Mouse (Mus musculus) frontal cortex, postnatal 10 days (tissue): ENCODE results near the gene Sgca.
"Not testable (repeated sequence)": the region's sequence is repeated elsewhere in the genome, so short reads cannot be mapped to it uniquely, and the experiment has no call there.

Experiments
- DNase-seq, 2 experiments: peaks; one replicate each; pipeline ENCODE4 v3.0.0; 2022; ENCODE audit warnings: low spot score in 2 of 2, mixed read lengths in 1 of 2

The Sgca gene

DNA sequence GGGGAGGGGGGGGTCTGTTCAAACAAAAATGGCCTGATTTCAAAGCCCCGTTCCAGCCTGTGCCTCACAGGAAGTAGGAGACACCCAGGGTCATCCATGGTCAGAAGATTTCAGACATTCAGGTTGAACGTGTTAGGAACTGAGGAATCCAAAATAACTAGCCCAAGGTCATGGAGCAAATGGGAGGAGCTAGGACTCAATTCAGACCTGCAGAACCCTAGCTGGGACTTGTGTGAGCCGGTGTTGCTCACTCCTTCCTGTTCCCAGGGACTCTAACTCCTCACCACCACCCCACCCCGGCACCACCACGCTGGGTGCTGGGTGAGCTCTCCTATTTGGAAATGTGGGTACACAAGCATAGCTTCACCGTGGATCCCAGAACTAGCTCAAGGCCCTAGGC is 11.2 kb upstream of the Sgca start:
- DNase-seq: no peak

DNA sequence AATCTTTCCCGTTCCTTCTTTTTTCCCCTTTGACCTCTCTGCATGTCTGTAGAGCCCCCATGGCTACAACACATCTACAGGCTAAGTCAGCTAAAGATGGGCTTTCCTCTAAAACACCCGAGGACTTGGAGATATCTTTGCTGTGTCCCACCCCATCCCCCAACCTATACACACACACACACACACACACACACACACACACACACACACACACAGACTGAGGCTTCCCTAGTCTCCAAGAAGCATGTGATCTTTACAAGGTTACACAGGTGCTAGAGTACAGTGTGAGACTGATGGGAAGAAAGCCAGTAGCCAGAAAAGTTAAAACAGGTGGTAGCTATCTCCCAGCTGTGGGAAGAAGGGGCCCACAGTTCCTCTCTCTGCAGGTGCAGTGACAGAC is 10.3 kb upstream of the Sgca start:
- no peak for DNase-seq

DNA sequence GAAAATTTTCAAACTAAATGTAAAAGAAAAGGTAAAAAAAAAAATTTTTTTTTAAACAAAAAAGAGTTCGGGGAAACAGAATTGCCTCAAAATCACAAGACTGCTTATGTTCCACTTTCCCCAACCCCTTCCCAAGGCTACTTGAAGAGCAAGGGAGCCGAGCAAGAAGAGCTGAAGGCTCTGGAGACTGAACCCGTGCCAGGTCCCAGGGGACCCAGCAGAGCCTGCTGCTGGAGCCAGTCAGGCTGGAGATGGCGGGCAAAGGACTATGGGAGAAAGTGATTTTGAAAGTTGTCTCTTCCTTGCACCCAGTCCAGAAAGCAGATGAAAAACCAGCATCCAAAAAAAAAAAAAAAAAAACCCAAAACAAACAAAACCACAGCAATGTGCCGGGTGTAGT is 9.7 kb upstream of the Sgca start:
- DNase-seq: no peak

DNA sequence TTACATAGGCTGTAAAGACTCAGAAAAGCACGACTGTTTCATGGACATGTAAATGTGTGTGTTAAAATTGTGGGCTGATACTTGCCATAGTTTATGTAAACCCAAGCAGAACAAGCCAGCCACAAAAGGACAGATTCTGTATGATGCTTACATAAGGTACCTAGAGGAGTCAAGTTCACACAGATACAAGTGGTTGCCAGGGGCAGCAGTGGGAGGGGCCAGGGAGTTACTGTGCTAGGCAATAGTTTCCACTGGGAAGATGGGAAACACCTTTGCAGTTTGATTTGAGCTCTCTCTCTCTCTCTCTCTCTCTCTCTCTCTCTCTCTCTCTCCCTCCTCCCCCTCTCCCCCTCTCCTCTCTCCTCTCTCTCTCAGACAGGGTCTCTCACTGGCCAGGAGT is 9.0 kb upstream of the Sgca start:
- DNase-seq: no peak

DNA sequence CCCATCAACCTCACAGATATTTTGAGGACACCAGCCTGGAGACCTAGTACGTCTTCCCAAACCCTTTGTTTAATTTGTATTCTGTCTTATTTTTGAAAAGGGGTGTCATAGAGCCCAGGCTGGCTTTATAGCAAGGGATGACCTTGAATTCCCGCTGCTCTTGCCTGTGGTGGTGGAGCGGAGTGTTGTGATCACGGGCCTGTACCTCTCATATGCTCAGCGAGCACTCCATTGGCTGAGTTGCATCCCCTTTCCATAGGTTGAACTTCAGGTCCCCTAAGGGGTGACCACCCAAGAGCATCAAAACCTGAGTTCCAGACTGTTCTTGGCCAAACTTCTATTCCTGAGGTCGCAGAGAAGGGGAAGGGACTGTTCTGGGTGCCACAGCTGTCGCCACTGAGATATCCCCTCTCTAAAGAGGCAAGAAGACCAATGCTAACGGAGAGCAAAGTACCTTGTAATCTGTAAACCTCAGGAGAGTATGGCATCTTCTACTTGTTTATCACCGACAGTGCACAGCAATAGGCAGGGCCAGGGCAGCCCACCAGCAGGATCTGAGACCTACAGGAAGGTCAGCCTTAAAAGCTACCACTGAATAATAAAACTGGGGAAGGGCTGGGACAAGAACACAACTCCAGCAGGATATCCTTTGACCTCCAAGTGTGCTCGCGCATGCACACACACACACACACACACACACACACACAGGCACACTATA is 3.5 kb upstream of the Sgca start:
- no peak for DNase-seq

DNA sequence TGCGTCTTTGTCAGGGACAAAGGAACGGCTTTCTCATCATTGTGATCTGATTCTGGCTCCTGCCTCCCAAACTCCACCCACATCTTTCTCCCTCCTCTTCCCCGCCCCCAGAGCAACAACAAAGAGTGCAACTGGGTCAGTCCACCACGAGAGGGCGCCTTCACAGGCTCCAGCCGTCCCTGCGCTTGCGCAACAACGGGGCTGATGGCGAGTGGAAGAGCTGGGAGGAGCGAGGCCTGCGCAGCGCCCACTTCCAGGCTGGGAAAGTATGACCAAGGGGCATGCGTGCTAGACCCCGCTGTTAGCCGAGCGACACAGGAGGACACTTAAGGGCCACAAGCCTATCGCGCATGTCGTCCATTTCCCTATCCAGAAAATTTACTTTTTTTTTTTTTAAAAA is 2.8 kb upstream of the Sgca start:
- peak; percentile 92 to 97 for DNase-seq

DNA sequence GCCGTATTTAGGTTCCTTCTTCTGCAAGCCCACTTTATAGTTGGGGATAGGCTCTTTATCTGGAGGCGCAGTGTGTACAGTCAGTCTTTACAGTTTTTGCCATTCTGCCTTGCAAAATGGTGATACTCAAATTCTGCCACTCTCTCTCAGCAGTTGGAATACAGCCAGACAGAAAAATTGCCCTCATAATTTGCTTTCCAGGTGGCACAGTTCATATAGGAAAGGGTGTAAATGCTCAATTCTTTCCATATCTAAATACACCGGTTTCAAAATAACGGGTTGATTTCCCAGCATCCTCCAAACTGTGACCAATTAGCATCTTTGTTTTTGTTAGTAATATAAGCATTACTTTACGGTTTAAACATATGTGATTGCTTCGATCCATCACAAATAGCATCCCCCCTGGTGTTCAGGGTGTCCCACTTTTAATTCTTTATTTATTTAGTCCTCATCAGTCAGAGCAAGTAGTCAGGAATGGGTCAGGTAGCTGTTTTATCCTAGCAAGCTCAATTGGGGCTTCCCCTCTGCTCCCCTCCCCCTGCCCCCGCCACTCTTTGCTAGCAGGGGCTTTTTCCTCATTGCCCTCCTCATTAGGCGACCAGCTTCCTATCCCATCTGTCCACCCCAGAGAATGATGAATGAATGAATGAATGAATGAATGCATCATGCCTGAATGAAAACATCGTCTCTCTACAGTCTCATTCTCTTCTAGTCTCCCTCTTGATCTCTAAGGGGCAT is 2.2 kb upstream of the Sgca start:
- DNase-seq: no peak

DNA sequence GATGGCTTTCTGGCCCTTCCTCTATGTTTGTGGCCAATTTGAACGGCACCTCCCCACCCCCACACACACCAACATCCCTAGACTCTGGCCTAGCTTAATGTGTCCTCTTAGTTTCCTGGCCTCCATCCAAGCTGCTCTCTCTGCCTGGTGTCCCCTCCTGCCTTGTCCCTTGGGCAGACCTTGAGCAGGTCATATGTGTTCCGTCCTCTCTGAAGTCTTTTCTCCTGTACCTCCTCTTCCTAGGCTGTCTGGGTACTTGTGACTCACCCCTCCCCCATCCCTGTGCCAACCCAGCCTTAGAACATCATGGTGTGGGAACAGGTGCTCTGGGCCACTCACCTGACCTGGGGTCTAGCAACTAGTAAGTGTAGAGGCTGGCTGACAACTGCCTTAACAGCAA is 1.2 kb downstream of the Sgca start:
- no peak for DNase-seq

DNA sequence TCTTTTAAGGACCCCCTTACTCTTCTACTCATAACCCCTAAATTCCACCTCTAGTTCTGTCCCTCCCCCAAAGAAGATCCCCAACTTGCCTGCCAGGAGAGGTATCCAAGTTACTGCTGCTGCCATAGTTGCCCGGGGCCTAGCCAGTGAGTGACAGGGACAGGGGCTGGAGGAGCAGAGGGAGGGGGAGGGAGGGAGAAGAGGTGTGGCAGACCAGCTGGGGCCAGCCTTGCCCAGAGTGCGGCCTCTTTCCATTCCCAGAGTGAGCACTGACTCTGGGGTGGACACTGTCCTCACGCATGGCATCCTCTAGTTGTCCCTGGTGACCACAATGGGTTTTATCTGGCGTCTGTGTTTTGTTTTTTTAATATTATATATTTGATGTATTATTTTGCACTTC is 2.8 kb downstream of the Sgca start:
- DNase-seq: no peak

DNA sequence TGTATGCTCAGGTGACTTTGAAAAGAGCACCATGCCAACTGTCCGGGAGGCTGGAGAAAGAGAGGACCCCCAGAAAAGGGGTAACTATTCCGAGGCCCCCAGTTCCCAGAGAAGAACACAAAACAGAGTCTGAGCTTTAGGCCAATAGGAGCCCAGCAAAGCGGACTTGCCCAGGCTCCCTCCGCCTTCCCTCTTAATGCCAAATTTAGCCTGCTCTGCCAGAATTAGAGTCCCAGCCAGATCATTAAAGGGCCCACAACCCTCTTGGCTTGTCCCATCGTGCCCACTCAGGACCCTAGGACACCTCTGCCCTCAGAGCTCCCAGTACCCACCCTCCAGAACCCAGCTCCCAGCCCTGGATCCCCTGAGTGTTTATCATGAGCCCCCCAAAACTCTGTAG is 3.2 kb downstream of the Sgca start:
- DNase-seq: no peak

DNA sequence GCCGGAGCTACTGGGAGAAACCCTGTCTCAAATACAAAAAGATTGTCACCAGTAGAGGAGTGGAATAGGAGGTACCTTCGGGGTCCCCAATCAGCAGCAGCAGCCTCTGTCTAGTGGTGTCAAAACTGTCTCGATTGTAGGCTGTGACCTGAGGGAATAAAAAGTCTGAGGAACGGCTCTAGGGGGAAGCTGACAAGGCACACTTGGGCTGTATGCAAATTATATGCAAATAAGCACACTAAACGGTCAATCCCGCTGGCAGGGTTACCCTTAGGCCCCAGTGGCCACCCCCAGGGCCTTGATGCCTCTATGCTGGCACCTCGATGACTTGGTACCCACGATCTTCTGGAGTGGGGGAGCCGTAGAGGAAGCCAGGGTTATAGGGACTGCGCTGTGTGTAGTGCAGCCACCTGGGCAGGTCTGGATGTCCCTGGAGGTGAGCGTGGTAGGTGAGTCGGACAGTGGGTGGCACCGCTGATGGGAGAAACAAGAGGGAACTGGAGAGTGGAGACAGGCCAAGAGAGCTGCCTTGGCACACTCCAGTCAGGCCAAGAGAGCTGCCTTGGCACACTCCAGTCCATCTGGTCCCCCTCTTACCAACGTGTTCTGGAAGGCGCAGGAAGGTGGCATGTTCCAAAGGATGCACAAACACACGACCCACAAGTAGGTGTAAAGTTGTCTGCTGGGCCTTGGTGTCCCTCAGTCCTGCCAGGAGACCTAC is 4.1 kb downstream of the Sgca start:
- no peak for DNase-seq

DNA sequence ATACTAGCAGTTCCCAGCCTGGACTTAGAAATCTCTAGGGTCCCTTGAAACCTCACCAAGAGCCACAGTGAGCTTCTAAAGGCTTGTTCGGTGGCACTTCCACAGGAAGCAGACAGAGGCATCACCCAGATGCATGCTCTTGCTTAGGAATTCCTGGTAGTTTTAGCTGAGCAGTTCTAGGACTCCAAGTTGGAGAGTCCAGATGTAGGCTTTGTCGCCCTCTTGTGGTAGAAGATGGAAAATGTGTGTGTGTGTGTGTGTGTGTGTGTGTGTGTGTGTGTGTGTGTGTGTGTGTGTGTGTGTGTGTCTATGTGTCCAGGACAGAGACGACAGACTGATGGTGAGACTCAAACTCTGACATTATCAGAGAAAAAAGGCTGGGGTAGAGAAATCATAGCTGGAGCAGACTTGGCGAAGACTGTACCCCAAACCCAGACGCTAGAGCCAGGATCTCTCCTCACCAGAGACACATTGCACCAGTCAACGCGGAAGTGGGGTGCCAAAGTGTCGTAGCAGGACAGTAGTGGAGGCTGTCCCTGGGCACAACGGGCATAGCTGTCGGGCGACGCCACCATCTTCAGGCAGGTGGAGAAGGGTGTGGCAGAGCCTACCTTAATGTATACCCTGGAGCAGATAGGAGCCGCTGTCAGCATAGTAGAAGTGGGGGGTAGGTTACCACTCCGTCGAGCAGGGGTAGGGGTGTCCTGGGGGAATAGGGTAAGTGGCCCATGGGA is 5.8 kb downstream of the Sgca start:
- peak in 1 of 2 experiments; percentile 71 for DNase-seq

DNA sequence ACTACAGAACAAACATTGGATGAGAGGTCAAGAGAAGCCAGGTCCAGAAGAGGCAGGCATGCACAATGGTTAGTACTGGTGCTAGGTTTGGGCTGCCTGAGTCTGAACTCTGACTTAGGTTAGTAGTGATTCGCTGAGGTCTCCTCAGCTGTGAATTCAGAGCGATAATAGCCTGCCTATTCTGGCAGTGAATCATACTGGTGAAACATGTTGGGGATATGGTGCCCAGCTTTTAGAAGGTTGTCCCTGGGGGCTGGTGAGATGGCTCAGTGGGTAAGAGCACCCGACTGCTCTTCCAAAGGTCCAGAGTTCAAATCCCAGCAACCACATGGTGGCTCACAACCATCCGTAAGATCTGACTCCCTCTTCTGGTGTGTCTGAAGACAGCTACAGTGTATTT is 6.4 kb downstream of the Sgca start:
- DNase-seq: not testable (repeated sequence)

DNA sequence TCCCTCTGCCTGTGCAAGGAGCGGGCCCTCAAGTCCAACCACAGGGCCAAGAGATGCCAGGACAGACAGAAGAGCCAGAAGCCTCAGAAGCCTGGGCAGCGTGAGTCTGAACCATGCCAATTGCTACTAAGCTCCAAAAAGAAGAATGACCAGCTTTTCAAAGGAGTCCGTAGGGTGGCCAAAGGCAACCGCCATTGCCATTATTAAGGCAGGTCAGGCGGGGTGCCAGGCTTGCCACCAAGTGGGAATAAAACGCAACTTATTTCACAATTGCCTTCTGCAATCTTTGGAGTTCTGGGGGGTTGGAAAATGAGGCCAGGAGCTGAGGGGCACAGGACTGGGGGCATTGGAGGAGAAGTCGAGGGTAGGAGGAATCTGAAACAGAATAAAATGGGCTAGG is 7.9 kb downstream of the Sgca start:
- no peak for DNase-seq

DNA sequence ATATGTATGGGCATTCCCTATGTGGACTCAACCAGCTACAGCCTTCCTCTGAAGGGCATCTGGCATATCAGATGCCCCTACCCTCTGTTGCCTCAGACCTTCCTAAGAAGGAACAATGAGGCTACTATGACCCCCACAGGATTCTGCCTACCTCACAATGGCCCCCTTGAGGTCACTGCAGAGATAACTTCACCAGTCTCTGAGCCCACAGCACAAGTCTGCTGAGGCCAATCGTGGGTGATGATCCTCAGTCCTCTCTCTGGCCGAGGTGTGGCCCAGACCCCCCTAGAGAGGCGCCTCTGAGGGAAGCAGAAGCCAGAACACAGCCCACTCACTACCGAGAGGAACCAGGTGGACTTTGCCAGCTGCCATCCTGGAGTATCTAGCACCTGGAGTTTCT is 8.7 kb downstream of the Sgca start, which contains the start of gene Hils1:
TSS of gene Hils1 (plus strand) at position 175 of the 400 bp plus-strand sequence.
- no peak for DNase-seq

DNA sequence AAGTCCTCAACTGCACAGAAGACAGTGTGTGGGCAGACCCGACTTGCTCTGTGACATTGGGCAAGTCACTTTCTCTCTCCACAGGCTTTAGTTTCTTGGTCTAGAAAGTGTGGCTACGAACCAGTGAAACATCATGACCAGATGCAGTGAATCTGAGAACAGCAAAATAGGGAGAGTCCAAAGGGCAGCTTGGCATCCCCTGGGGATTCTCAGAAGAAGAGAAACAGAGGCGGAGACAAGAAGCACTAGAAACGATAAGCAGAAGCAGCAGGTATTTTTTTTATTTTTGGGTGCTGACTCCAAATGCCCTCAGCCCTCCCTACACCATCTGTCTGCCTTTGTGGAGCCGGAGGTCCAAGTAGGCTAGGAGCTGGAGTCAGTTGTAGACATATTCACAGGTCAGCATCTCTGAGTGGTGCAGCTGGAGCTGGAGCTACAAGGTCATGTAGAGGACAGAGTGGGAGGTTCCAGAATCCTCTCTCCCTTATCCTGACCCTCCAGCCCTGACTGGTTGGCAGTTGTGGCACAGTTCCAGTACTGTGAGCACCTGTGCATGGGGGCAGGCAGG is 13.5 kb downstream of the Sgca start:
- no peak for DNase-seq

DNA sequence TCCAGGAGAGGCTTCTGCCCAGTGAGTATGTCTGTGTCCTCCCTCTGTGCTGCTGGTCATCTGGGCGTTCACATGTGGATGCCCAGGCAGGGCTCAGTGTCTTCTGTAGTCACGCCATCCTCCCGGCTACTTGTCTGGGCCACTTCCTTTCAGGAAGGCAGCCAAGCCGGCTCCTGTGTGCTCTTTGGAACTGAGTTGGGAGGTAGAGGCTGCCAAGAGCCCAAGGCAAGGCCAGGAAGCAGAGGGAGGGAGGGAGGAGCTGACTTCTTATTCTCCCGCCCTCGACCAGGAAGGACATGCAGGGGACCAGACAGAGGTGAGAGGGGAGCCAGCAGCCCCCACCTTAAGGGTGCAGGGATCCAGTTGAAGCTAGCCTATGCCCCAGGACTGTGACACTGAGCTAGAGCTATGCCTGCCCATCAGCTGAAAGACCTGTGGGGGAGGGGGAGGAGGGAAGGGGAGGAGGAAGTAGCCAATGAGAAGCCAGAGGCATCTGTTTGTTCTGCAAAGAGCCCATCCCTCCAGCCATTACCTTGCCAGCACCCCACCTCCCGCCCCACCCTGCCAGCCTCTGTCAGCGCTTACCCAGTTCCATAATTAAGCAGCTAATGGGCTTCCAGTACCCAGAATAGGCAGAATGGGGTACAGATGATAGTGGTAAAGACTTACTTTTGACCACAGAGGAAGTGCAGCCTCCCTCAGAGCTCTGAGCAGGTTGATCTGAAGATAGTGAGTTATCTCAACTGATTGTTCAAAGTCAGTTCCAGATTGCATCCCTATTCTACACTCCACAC is 17.9 kb downstream of the Sgca start:
- peak in 1 of 2 experiments; percentile 55 for DNase-seq

DNA sequence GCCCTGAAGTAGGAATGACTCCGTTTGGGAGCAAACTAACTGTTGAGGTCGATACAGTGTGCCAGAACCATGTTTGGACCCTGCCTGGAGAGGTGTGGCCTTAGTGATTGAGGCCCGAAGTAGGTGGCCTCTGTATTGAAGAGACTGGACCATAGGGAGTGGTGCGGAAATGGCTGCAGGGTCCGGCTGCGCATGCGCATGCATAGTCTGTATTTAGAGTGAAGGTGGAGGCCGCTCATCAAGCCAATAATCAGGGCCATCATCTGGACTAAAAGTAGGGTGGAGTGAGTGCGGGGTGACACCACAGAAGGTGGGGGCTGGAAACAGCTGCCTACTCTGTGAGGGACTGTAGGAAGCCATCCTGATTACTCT is 18.4 kb downstream of the Sgca start:
- DNase-seq: no peak

DNA sequence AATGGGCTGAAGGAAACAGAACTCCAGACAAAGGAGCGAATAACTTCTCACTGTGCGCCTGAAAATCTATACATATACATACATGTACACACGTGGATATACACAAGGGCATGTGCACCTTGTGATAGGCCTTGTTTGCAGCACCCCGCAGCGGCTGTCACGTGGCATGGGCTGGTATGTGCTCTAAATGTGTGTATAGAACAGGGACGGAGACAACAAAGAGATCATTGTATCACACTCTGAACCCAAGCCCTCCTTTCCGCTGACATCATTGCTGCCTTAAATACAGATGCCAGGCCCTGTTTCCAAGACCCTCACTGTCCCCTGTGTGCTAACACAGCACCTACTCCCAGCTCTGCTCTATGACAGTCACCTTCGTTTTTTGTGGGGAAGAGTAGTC is 21.0 kb downstream of the Sgca start:
- no peak for DNase-seq

DNA sequence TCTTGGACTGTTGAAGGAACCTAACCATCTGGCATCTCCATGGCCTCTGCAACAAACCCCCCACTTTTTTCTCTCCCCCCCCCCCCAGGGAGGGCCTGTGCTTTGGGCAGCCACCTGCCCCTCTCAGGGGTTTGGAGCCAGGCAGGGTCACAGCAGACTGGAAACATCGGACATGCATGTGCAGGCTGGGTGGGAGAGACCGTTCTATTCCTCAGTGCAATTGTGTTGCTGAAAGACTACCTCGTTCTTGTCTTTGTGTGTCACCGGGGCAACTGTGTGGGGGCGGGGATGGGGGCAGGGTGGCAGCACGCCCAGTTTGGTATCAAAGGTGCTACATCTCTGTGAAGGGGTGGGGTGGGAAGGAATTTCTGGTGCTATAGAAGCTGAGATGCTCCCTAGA is 24.0 kb downstream of the Sgca start:
- DNase-seq: no peak

DNA sequence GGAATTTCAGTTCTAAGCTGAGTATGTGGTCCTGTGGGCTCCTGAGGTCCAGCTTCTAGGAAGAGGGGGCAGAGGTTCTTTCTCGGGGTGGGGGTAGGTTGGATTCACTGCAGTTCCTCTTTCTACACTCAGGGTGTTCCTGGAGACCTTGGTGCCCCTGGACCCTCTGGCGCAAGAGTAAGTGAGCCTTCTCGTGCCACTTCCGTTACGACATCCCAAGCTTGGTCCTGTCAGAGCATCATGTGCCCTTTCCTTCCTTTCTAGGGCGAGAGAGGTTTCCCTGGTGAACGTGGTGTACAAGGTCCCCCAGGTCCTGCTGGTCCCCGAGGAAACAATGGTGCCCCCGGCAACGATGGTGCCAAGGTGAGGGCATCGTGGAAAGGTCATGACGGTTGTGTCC is 30.9 kb downstream of the Sgca start:
- no peak for DNase-seq
